Mouse (Mus musculus) embryonic facial prominence, embryonic 11.5 days (tissue): ENCODE results near the gene B4galnt2. TPM values are rescaled to one million over a fixed set of nuclear protein-coding genes. Genes with fewer than 3 reads are reported as not detected.
A peak's percentile ranks its signal among the peaks of the same experiment; 100 is the strongest.
"Not testable (repeated sequence)": the region's sequence is repeated elsewhere in the genome, so short reads cannot be mapped to it uniquely, and the experiment has no call there.

Experiments used
- ATAC-seq: fragments of 200-750 bp; cut with Nextera tagmentation; replicated peaks from 2 replicates; pipeline ENCODE4 v1.8.0; 2017; ENCODE audit warnings: low read depth; ENCODE audit not compliant: insufficient number of reproducible peaks, low FRiP score, low TSS enrichment
- DNase-seq: peaks from one replicate; pipeline ENCODE4 v3.0.0-alpha.2; 2015; ENCODE audit warnings: low spot score
- H3K27ac ChIP-seq: fragments of 300-500 bp; sonication (generic); replicated peaks from 2 replicates; pipeline ENCODE4 v1.5.1; 2014; ENCODE audit warnings: mild to moderate bottlenecking, low read depth, low read length, control low read depth
- H3K27me3 ChIP-seq: fragments of 300-500 bp; sonication (generic); 2 replicates; pipeline ENCODE4 v1.6.1; 2014; ENCODE audit warnings: mild to moderate bottlenecking, low read length, moderate library complexity, mixed read lengths; ENCODE audit not compliant: control insufficient read depth, insufficient read depth
- H3K36me3 ChIP-seq: fragments of 300-500 bp; sonication (generic); replicated peaks from 2 replicates; pipeline ENCODE4 v1.6.1; 2014; ENCODE audit warnings: low read depth, mild to moderate bottlenecking, low read length, moderate library complexity, mixed read lengths; ENCODE audit not compliant: control insufficient read depth, insufficient read depth
- H3K4me1 ChIP-seq: fragments of 300-500 bp; sonication (generic); 2 replicates; pipeline ENCODE4 v1.6.1; 2014; ENCODE audit warnings: low read length, mixed read lengths; ENCODE audit not compliant: control insufficient read depth, insufficient read depth
- H3K4me2 ChIP-seq: fragments of 300-500 bp; sonication (generic); 2 replicates; pipeline ENCODE4 v1.6.1; 2014; ENCODE audit warnings: low read depth, mild to moderate bottlenecking, control low read depth, low read length, moderate library complexity
- H3K4me3 ChIP-seq: fragments of 300-500 bp; sonication (generic); 2 replicates; pipeline ENCODE4 v1.5.1; 2014; ENCODE audit warnings: low read depth, low read length, control low read depth
- H3K9ac ChIP-seq: fragments of 300-500 bp; sonication (generic); replicated peaks from 2 replicates; pipeline ENCODE4 v1.6.1; 2014; ENCODE audit warnings: mild to moderate bottlenecking, control low read depth, low read length
- H3K9me3 ChIP-seq: fragments of 300-500 bp; sonication (generic); replicated peaks from 2 replicates; pipeline ENCODE4 v1.6.1; 2016; ENCODE audit warnings: mild to moderate bottlenecking, low read length, inconsistent platforms, mixed read lengths; ENCODE audit not compliant: control insufficient read depth
- WGBS: fragments of 180-500 bp; shearing (Covaris S2); extraction: QIAGEN DNeasy Blood & Tissue Kit; methylation state at CpG from one replicate; pipeline ENCODE4 v1.1.7; 2014; 5-methylcytosine and 5-hydroxymethylcytosine counted together
- polyA plus RNA-seq: library from polyadenylated mRNA; unstranded; fragments of >200 nt; fragmentation: Nextera tagmentation; extraction: Ambion mirVana; gene quantifications from 2 replicates; pipeline ENCODE4 v1.2.1, GENCODE M21; 2014

Gene B4galnt2
- polyA plus RNA-seq, 1 experiment from 2014 or later = not detected

DNA sequence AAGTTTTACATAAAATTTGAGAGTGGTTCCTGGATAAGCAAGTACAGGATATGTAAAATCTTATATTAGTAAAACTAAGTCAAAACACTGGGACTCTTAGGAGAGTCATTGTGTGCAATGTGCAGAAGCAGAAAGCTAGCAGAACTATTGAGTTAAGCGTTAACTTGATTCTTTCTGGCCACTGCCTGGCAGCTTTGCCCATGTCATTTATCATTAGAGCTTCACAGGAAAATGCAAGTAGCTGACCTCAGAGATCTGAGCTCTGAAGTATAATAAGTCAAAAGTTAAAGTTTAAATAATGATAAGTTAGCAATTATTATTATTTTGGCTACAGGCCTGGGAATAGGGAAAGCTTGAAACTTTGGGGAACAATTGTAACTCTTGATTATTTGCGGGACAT, 34.8 kb downstream of the B4galnt2 start:
- WGBS = 74% methylated on average over 2 of the region's 2 CpGs
- not testable (repeated sequence) for H3K9me3 ChIP-seq, H3K4me1 ChIP-seq, H3K4me3 ChIP-seq, H3K9ac ChIP-seq, ATAC-seq, DNase-seq, H3K27me3 ChIP-seq, H3K4me2 ChIP-seq, H3K27ac ChIP-seq, H3K36me3 ChIP-seq

DNA sequence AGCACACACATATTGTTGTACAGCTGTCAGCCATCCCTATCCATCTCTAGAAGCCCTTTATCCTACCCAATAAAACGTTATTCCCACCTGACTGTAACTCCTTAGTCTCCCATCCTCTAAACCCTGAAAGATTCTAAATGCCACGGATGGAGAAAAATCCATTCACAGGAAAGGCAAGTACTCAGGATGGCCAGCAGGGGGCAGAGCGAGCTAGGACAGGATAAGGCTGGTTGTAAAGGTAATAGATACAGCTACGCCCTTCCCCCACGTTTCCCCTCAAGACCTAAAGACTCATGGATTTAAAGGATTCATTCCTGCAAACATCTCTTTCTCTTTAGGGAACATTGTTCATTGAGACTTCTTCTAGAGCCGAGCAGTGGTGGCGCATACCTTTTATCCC, 38.4 kb downstream of the B4galnt2 start:
- Histone ChIP-seq H3K36me3 (no peaks in the 10 kb centered on the region), H3K4me3 (no peak overlapping the region), H3K27me3 (no peaks in the 10 kb centered on the region), H3K9me3 (no peaks in the 10 kb centered on the region), H3K9ac (no peak overlapping the region), H3K4me2 (no peak overlapping the region), H3K27ac (no peak overlapping the region), H3K4me1 (no peaks in the 10 kb centered on the region)
- peak; percentile 82 for DNase-seq
- no peak for ATAC-seq
- 23% methylated on average over 7 of the region's 7 CpGs for WGBS

DNA sequence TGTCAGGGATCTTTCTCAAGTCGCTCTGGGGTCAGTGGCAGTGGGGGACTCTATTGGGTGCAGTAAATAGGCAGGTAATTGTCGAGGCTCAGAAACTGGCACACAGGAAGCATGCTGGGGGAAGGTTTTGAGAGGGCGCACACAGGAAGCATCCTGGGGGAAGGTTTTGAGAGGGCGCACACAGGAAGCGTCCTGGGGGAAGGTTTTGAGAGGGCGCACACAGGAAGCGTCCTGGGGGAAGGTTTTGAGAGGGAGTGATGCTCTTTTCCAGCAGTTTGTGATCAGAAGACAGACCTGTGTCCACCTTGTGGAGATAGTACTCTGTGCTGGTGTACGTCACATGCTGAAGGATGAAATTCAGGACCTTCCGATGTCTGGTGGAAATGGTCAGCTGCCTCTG, 38.9 kb downstream of the B4galnt2 start:
- Histone ChIP-seq H3K36me3 (no peaks in the 10 kb centered on the region), H3K9me3 (no peaks in the 10 kb centered on the region), H3K9ac (no peak overlapping the region), H3K4me3 (no peak overlapping the region), H3K4me2 (no peak overlapping the region), H3K4me1 (no peaks in the 10 kb centered on the region), H3K27me3 (no peaks in the 10 kb centered on the region), H3K27ac (no peak overlapping the region)
- no peak for DNase-seq
- 29% methylated on average over 9 of the region's 9 CpGs for WGBS
- ATAC-seq = no peak

DNA sequence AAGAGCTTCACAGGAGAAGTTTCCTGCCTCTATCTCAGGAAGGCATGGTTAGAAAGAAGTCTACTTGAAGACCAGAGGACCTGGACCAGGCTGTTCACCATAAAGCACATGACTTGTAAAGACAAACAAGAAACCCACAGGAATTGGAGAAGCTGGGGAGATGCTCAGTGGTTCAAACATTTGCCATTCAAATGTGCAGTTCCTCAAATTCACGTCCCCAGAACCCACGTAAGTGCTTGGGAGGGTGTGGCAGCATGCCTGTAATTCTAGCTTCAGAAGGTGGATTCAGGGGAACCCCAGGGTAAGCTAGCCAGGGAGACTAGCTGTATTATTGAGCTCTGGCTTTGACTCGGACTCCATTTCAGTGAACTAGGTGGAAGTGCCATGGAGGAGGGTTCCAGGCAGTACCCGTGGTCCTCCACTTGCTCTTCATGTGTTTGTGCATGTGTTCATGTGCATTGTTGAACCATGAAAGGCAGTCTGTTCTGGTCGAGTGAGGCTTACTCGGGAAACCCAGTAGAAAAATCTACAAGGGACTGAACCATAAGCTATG, 44.7 kb downstream of the B4galnt2 start:
- H3K4me2 ChIP-seq = no peak overlapping the region
- H3K27me3 ChIP-seq = no peaks in the 10 kb centered on the region
- H3K36me3 ChIP-seq = no peaks in the 10 kb centered on the region
- H3K4me3 ChIP-seq = no peak overlapping the region
- H3K4me1 ChIP-seq = no peaks in the 10 kb centered on the region
- no peak for ATAC-seq
- no peak overlapping the region for H3K27ac ChIP-seq
- no peak for DNase-seq
- 77% methylated on average over 6 of the region's 6 CpGs for WGBS
- no peak overlapping the region for H3K9ac ChIP-seq
- no peaks in the 10 kb centered on the region for H3K9me3 ChIP-seq

DNA sequence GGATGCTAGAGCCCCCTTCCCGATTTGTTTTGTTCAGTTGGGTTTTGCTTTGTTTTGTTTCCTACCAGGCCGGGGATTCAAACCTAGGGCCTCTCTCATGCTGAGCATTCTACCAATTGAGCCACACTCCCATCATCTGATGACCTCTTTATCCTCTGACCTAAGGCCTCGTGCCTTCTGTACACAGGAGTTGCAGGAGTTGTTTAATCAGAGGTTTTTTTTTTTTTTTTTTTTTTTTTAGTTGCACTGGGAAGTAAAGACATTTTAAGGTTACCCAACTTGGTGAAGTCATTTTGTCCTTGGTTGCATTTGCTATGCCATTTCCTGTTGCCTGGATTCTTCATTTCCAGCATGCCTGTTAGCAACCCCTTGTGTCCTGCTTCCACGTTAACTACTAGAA, 45.2 kb downstream of the B4galnt2 start:
- ATAC-seq (no peak), DNase-seq (no peak)
- Histone ChIP-seq H3K4me2 (no peak overlapping the region), H3K4me1 (no peaks in the 10 kb centered on the region), H3K4me3 (no peak overlapping the region), H3K36me3 (no peaks in the 10 kb centered on the region), H3K27ac (no peak overlapping the region), H3K9me3 (no peaks in the 10 kb centered on the region), H3K9ac (no peak overlapping the region), H3K27me3 (no peaks in the 10 kb centered on the region)
- WGBS = 75% methylated on average over 4 of the region's 4 CpGs

DNA sequence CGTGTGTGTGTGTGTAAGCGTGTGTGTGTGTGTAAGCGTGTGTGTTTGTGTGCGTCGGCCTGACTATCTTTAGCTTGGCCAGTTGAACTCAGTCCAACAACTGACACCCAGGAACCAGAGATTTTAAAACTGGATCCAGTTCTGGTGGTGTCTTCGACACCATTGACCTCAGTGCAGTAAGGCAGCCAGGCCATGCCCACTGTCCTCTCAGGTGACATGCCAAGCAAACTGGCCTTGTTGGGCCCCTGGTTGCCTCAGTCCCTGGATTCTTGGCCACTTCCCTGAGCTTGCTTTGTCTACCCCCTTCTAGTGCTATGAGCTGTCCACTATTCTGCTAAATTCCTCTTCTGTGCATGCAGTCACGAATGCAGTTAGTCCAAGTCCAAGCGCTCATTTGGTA, 53.3 kb downstream of the B4galnt2 start:
- Histone ChIP-seq H3K4me1 (no peaks in the 10 kb centered on the region; the same call in 1 of the 2 replicates), H3K9me3 (no peaks in the 10 kb centered on the region), H3K27me3 (no peaks in the 10 kb centered on the region), H3K27ac (no peak overlapping the region), H3K4me2 (no peak overlapping the region), H3K36me3 (no peaks in the 10 kb centered on the region), H3K4me3 (no peak overlapping the region), H3K9ac (no peak overlapping the region)
- ATAC-seq (no peak), DNase-seq (no peak)
- 95% methylated on average over 8 of the region's 8 CpGs for WGBS

DNA sequence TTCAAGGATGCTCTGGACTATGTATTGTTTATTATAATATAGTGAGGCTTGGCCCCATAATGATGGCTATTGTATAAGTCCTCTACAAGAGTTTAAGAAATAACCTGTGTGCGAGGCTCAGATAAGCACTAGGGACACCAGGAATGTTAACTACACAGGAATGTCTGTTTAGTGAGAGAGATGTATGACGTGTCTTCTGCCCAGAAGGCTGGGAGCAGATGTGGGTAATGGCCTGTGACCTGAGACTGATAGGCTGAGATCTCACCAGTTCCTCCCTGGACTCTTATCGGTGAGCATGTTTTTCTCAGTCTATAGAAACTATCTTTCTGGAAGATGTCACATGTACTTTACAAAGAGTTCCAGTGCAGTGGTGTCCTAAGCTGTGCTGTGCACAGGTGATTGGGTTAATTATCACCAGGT, 54.6 kb downstream of the B4galnt2 start:
- no peak for ATAC-seq
- WGBS = 31% methylated on average over 3 of the region's 3 CpGs

DNA sequence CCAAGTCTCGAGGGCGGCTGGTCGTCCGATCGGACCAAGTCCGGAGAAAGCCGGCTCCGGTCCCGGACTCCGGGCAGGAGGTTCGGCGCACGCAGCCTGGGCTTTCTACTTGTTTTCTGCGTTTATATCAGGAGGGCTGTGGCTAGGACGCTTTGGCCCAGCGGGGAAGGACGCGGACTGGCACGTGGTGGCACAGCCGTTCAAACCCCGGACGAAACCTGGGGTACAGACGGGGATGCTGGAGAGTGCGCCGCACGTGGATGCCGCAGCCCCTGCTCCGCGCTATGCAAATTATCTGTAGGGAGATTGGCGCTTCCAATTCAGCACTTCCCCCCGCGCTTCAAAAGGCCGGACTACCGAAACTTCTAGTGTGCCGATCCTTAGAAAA, 55.2 kb downstream of the B4galnt2 start:
- peak; percentile 66 for ATAC-seq
- H3K36me3 ChIP-seq = no peaks in the 10 kb centered on the region
- H3K27me3 ChIP-seq = no peaks in the 10 kb centered on the region
- peak overlapping the region; percentile 72 for H3K9ac ChIP-seq
- peak overlapping the region; percentile 70 for H3K4me2 ChIP-seq
- H3K9me3 ChIP-seq = no peaks in the 10 kb centered on the region
- H3K27ac ChIP-seq = peak overlapping the region; percentile 80; the same call in 1 of the 2 replicates
- H3K4me1 ChIP-seq = no peaks in the 10 kb centered on the region; the same call in 1 of the 2 replicates
- DNase-seq = peak; percentile 83
- H3K4me3 ChIP-seq = peak overlapping the region; percentile 73
- WGBS = under 1% methylated on average over 35 of the region's 35 CpGs

More for the DNA sequence above, 54.6 kb downstream of the B4galnt2 start:
- H3K27me3 ChIP-seq = no peaks in the 10 kb centered on the region
- peak overlapping the region; percentile 73 for H3K4me3 ChIP-seq
- no peaks in the 10 kb centered on the region; the same call in 1 of the 2 replicates for H3K4me1 ChIP-seq
- no peaks in the 10 kb centered on the region for H3K36me3 ChIP-seq
- H3K4me2 ChIP-seq = peak overlapping the region; percentile 70
- H3K9me3 ChIP-seq = no peaks in the 10 kb centered on the region
- no peak for DNase-seq
- H3K27ac ChIP-seq = no peak overlapping the region
- peak overlapping the region; percentile 28; the same call in 1 of the 2 replicates for H3K9ac ChIP-seq
